Mouse (Mus musculus) myocyte (in vitro differentiated cells): Measurements from ENCODE around the gene Myo5c. TPM values are rescaled to one million over a fixed set of nuclear protein-coding genes. Genes with fewer than 3 reads are reported as not detected.

ENCODE experiments used
- H3K27me3 ChIP-seq: one replicate; pipeline ENCODE4 v1.6.1; 2011; ENCODE audit not compliant: control insufficient read depth, insufficient read depth, insufficient read length
- H3K36me3 ChIP-seq: one replicate; pipeline ENCODE4 v1.6.1; 2011; ENCODE audit not compliant: control insufficient read depth, insufficient read depth
- H3K4me2 ChIP-seq: one replicate; pipeline ENCODE4 v1.6.1; 2011; ENCODE audit warnings: low read depth, control low read depth
- H3K4me3 ChIP-seq: one replicate; pipeline ENCODE4 v1.5.1; 2011; ENCODE audit warnings: mild to moderate bottlenecking, control low read depth, moderate library complexity
- H3K79me2 ChIP-seq: one replicate; pipeline ENCODE4 v1.6.1; 2011; ENCODE audit not compliant: control insufficient read depth, insufficient read depth
- H3ac ChIP-seq: one replicate; pipeline ENCODE4 v1.6.1; 2011; ENCODE audit not compliant: control insufficient read depth, insufficient read length
- CEBPB ChIP-seq: IDR thresholded peaks from 2 replicates; pipeline ENCODE4 v1.6.1; 2011; ENCODE audit warnings: mild to moderate bottlenecking, moderate library complexity; ENCODE audit not compliant: poor library complexity, insufficient read depth, severe bottlenecking
- E2F4 ChIP-seq: IDR thresholded peaks from one replicate; pipeline ENCODE4 v1.6.1; 2011; ENCODE audit warnings: mild to moderate bottlenecking, control low read depth, moderate library complexity; ENCODE audit not compliant: insufficient read depth
- MAX ChIP-seq: IDR thresholded peaks from one replicate; pipeline ENCODE4 v1.6.1; 2011; ENCODE audit warnings: low read depth, mild to moderate bottlenecking, control low read depth
- MYOD1 ChIP-seq, 3 experiments: IDR thresholded peaks; one replicate each; pipeline ENCODE4 v1.6.1; 2011; ENCODE audit warnings: control low read depth in 2 of 3, low read depth in 2 of 3, mild to moderate bottlenecking in 2 of 3, moderate library complexity in 1 of 3; ENCODE audit not compliant: insufficient read length in 2 of 3, control insufficient read depth in 1 of 3
- MYOG ChIP-seq, 3 experiments: IDR thresholded peaks; one replicate each; pipeline ENCODE4 v1.6.1; 2011; ENCODE audit warnings: control low read depth in 2 of 3, low read depth in 2 of 3, mild to moderate bottlenecking in 2 of 3; ENCODE audit not compliant: insufficient read length in 2 of 3, control insufficient read depth in 1 of 3, insufficient read depth in 1 of 3
- POLR2A ChIP-seq: IDR thresholded peaks from one replicate; pipeline ENCODE4 v1.6.1; 2011; ENCODE audit warnings: low read depth, mild to moderate bottlenecking, control low read depth, moderate library complexity; ENCODE audit not compliant: insufficient read length
- POLR2AphosphoS2 ChIP-seq: IDR thresholded peaks from one replicate; pipeline ENCODE4 v1.6.1; 2011; ENCODE audit warnings: low read depth, control low read depth; ENCODE audit not compliant: insufficient read length
- REST ChIP-seq: IDR thresholded peaks from one replicate; pipeline ENCODE4 v1.6.1; 2011; ENCODE audit warnings: mild to moderate bottlenecking, control low read depth, moderate library complexity; ENCODE audit not compliant: insufficient read depth, insufficient read length
- SRF ChIP-seq: IDR thresholded peaks from one replicate; pipeline ENCODE4 v1.6.1; 2011; ENCODE audit warnings: low read depth; ENCODE audit not compliant: control insufficient read depth, insufficient read length
- TCF12 ChIP-seq: IDR thresholded peaks from one replicate; pipeline ENCODE4 v1.6.1; 2011; ENCODE audit warnings: mild to moderate bottlenecking, control low read depth; ENCODE audit not compliant: poor library complexity, insufficient read depth, severe bottlenecking
- TCF3 ChIP-seq: IDR thresholded peaks from one replicate; pipeline ENCODE4 v1.6.1; 2011; ENCODE audit warnings: low read depth, control low read depth; ENCODE audit not compliant: insufficient read length
- USF1 ChIP-seq: IDR thresholded peaks from one replicate; pipeline ENCODE4 v1.6.1; 2011; ENCODE audit warnings: low read depth, mild to moderate bottlenecking, control low read depth, moderate library complexity
- polyA plus RNA-seq: library from polyadenylated mRNA; unstranded; fragments of >200 nt; fragmentation: generic; extraction: Trizol; gene quantifications from one replicate; pipeline ENCODE4 v1.2.1, GENCODE M21; 2012; ENCODE audit warnings: missing spikeins

The Myo5c gene
- polyA plus RNA-seq, 1 experiment, result 0.07 TPM

DNA sequence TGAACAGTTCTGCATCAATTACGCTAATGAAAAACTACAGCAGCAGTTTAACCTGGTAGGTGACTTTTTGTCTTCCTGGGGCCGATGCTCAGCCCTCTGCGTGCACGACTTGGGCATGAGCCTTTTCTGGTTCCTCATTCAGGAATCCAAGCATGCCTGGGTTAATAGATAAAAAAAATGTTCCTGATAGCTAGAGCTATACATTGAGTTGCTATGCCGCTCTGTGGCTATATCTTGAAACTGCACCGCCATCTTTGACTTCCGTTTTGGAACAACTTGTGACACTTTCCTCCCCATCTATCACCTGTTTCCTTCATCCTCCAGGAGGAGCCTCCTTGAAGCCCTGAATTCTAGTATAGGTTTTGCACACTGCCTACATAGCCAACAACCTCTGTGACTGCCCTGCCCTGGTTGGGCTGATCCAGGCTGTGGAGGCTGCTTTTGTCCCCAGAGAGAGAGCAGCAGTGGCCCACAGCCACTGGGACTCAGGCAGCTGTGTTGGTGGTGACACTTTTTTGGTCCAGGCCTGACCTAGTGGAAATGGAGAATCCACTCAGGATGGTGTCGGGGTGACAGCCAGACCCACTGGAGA lies 30.5 kb downstream of the Myo5c start:
- H3K36me3 ChIP-seq, result no peaks in the 10 kb centered on the region
- H3K27me3 ChIP-seq, result no peaks in the 10 kb centered on the region
- H3ac ChIP-seq, result no peak overlapping the region
- no peaks in the 10 kb centered on the region for H3K79me2 ChIP-seq
- no peak overlapping the region for H3K4me2 ChIP-seq
- TF ChIP-seq CEBPB, result no peak
- H3K4me3 ChIP-seq, result no peak overlapping the region

DNA sequence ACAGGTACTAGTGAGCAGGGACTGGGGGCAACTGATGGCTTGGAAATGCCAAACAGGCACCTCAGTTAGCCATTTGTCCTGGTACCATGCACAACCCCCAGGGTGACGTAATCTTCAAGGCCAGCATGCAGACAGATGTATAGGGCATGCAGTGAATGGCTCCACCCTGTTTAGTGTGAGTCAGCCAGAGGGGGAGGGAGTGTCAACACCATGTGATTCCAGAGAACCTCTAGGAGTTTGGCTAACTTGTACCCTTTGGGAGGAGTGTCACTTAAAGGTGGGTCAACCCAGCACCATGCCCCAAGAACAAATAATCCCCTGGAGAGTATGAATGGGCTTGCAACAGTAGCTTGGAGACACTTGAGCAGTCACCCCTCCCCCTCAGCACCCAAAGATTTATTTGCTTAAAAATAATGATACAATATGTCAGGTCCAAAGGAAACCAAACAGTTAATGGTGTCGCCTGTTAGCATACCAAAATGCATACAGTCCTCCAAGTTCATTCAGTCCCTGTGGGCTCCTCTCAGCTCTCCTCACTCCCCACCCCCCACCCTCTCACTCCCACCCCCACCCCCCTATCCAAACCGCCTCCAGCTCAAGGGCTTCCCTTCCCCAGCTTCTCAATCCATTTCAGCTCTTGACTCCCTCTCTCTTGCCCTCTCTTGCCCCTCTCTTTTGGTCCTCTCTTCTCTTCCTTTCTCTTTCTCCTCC lies 32.3 kb downstream of the Myo5c start:
- Histone ChIP-seq H3K36me3 (no peaks in the 10 kb centered on the region), H3K27me3 (no peaks in the 10 kb centered on the region), H3ac (no peak overlapping the region), H3K4me2 (peak overlapping the region; percentile 38), H3K79me2 (no peaks in the 10 kb centered on the region), H3K4me3 (no peak overlapping the region)
- TF ChIP-seq TCF3, result no peak
- no peak for TF ChIP-seq MYOG (IDR thresholded peaks at IDR 0.05; ENCODE audit: control insufficient read depth in 1 of 3, insufficient read depth in 1 of 3, insufficient read length in 2 of 3, low read depth in 2 of 3)
- TF ChIP-seq CEBPB, result 0 out of 2 replicates have a peak, but pooled peaks have one; percentile 29
- TF ChIP-seq MYOD1 (IDR thresholded peaks at IDR 0.05; ENCODE audit: control insufficient read depth in 1 of 3, insufficient read length in 2 of 3, low read depth in 2 of 3), result no peak
- peak; percentile 58 for TF ChIP-seq USF1
- no peak for TF ChIP-seq SRF

DNA sequence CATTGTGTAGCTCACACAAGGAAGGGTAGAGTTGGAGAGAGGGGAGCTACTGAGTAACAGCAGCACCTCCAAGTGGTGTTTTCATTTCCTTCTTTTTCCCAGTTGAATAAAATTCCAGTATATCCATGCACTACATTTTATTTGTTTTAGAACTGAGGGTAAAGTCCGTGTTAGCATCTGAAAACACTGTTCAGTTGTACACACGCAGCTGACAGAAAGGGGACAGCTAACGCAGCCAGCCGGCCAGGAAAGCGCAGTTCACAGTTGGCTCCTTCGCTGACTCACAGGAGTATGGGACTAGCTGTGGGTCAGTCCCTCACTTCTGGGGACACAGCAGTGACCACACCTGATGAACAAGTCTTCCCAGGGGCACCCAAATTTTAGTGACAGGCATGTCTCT lies 35.3 kb downstream of the Myo5c start:
- TF ChIP-seq MAX, result no peak
- TF ChIP-seq TCF12, result no peak
- no peak for TF ChIP-seq SRF
- no peak for TF ChIP-seq E2F4
- TF ChIP-seq TCF3, result no peak
- no peak for TF ChIP-seq POLR2A
- TF ChIP-seq USF1, result no peak
- TF ChIP-seq MYOG (IDR thresholded peaks at IDR 0.05; ENCODE audit: control insufficient read depth in 1 of 3, insufficient read depth in 1 of 3, insufficient read length in 2 of 3, low read depth in 2 of 3), result no peak
- no peak overlapping the region for H3K4me3 ChIP-seq
- no peak overlapping the region for H3ac ChIP-seq
- no peaks in the 10 kb centered on the region for H3K36me3 ChIP-seq
- H3K4me2 ChIP-seq, result no peak overlapping the region
- H3K27me3 ChIP-seq, result no peaks in the 10 kb centered on the region
- no peaks in the 10 kb centered on the region for H3K79me2 ChIP-seq

DNA sequence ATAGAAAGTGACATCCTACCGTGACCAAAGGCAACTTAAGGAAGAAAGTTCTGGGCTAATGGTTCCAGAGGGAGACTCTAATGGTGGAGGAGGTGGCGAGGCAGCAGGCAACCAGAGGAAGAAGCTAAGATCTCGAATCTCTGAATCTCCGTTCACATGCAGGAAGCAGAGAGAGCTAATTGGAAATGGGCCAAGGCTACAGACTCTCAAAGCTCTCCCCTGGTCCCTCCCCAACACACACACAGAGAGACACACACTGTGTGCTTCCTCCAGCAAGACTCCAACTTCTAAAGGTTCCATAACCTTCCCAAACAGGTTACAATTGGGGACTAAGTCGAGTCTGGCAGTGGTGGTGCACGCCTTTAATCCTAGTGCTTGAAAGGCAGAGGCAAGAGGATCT lies 38.6 kb downstream of the Myo5c start:
- H3ac ChIP-seq, result no peak overlapping the region
- no peak overlapping the region for H3K4me2 ChIP-seq
- no peaks in the 10 kb centered on the region for H3K36me3 ChIP-seq
- no peak for TF ChIP-seq REST
- no peaks in the 10 kb centered on the region for H3K79me2 ChIP-seq
- no peaks in the 10 kb centered on the region for H3K27me3 ChIP-seq
- H3K4me3 ChIP-seq, result no peak overlapping the region

DNA sequence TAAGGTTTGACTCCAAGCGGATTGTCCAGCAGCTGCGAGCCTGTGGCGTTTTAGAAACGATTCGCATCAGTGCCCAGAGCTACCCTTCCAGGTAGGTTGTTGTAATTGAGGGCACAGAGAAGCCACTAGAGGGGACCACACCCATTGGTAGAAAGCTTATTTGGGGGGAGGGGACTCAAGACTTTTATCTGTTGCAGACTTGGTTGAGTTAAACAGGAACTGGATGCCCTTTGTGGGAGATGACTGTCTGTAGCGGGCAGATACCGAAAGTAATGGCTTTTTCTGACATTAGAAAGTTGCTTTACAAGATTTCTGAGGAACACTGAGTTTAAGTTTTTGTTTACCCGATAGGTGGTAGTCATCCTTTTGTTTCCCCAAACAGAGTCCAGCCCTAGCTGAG lies 39.7 kb downstream of the Myo5c start:
- H3K79me2 ChIP-seq, result no peaks in the 10 kb centered on the region
- H3K4me3 ChIP-seq, result no peak overlapping the region
- H3K4me2 ChIP-seq, result no peak overlapping the region
- H3ac ChIP-seq, result no peak overlapping the region
- no peaks in the 10 kb centered on the region for H3K27me3 ChIP-seq
- no peaks in the 10 kb centered on the region for H3K36me3 ChIP-seq
- no peak for TF ChIP-seq SRF
- TF ChIP-seq CEBPB, result no peak
- TF ChIP-seq POLR2AphosphoS2, result no peak
- no peak for TF ChIP-seq MYOG (IDR thresholded peaks at IDR 0.05; ENCODE audit: control insufficient read depth in 1 of 3, insufficient read depth in 1 of 3, insufficient read length in 2 of 3, low read depth in 2 of 3)
- TF ChIP-seq TCF12, result no peak
- no peak for TF ChIP-seq TCF3
- TF ChIP-seq POLR2A, result no peak
- no peak for TF ChIP-seq E2F4
- no peak for TF ChIP-seq REST
- TF ChIP-seq MAX, result no peak
- no peak for TF ChIP-seq USF1
- TF ChIP-seq MYOD1 (IDR thresholded peaks at IDR 0.05; ENCODE audit: control insufficient read depth in 1 of 3, insufficient read length in 2 of 3, low read depth in 2 of 3), result no peak
